Mouse (Mus musculus) left cerebral cortex, adult 11 months (tissue): ENCODE data around the gene Supt4a.

Experiments
- DNase-seq: peaks from one replicate; pipeline ENCODE4 v3.0.0; 2022; ENCODE audit warnings: low spot score

The Supt4a gene

DNA sequence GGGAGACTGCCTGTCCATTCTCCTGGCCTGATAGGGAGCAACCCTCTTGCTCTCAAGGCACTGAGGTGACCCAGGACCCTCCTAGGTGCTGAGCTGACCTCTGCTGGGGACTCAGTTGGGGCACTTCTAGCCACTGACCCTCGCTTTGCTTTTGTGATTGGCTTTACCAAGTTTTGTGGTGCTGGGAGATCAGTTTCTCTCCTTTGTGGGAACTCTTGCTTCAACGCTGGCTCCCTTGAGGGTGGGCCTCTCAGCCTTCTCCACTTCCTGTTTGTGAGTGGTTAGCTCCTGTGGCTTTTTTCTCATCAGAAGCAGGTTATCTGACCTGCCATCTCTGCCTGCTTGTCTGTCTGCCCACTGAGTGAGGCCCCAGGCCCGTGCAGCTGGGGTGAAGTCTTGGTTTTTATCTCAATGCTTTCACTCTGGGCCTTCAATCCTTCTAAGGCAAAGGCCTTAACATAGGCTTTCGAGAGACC, 14.2 kb downstream of the Supt4a start:
- no peak for DNase-seq

DNA sequence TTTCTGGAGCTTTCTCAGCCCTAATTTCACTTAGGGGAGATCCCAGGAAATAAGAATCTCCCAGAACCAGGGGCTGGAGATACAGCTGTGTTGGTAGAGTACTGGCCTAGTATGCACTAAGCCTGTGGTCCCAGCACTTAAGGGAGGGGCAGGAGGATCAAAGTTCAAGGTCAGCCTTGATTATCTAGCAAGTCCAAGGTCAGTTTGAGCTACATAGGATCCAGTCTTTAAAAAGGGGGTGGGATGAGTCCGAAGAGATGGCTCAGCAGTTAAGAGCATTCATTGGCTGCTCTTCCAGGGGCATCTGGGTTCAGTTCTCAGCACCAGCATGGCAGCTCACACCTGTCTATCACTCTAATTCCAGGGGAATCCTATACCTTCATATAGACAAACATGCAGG, 15.0 kb downstream of the Supt4a start:
- DNase-seq: no peak

DNA sequence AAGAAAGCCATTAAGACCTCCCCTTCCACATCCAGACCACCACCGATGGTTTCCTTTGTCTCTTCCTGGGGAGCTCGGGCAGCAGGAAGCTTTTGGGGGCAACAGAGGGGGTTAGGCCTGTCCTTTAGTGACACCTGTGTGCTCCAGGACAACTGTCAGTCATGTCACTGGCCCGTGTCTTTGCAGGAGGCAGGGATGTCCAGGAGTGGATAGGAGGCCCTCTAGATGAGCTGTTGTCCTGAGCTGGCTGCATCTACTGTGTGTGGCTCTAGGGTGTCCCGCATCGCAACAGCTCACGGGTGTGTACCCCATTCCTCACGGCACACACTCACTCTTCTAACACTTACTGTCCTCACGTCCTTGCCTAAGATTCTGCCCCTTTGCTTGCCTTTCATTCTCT, 15.9 kb downstream of the Supt4a start:
- no peak for DNase-seq

DNA sequence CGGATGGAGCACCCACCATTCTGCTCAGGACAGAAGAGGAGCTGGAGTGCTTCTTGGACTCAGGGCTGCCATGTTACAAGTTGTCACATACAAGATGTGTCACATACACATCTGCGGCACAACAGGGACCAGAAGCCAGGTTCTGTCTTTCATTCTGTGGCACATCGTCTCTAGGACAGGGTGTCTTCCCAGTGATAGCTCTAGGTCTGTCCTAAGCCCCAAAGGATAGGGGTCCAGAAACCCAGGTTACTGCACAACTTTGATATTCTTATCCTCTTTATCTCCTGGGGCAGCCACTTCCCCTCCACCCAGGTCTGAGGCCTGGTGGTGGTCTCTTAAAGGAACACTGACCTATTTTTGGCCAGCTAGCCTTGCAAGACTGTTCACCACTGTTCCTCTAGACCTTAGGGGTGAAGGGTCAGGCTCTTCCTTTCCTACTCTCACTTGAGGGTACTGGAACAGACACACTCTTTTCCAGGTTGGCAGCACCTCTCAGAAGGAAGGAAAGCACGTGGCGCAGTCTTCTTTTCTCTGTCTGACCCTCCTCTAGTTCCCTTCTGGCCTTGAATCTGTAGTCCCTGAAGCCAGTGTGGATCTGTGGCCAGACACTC, 16.6 kb downstream of the Supt4a start:
- no peak for DNase-seq

DNA sequence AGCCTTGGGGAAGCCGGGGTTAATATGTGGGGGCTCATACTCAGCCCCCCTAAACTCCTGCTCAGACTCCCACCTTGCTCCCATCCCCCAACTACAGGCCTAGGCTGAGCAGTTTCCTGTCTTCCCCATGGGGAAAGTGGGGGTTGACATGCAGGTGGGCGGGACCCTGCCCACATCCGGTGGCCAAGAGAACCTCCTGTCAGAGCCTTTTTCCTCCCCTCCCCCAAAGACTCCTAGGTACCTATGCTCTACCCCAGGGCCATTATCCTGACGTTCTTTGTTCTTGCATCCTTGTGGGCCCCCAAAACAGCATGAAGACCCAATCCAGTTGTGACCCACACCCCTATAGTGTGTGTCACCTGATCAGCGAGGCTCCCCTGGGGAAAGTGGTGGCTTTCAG, 17.3 kb downstream of the Supt4a start:
- no peak for DNase-seq

DNA sequence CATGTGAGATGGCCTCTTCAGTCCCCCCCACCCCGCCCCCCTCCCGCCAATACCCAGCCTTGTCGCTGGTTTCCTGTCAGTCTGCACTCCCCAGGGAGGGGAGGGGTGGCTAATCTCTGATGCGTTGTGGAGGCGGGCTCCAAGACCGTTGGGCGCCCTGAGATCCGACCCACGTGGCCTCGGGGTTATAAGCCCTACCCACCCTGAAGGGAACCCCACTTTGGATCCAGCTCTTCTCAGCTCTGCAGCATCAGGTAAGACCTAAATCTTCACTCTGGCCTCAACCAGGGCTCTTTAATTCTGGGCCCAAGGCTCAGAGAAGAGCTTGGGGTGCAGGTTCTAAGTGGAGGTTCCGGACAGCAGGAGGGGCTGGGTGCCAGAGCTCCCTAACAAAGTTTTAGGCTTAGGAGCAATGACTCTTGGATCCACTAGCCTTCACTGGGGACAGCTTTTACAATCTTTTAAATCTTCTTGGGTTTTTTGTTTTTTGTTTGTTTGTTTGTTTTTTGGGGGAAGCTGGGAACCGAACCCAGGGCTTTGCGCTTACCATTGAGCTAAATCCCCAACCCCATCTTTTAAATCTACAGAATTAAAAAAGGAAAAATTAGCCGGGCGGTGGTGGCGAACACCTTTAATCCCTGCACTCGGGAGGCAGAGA, 18.1 kb downstream of the Supt4a start:
- no peak for DNase-seq

DNA sequence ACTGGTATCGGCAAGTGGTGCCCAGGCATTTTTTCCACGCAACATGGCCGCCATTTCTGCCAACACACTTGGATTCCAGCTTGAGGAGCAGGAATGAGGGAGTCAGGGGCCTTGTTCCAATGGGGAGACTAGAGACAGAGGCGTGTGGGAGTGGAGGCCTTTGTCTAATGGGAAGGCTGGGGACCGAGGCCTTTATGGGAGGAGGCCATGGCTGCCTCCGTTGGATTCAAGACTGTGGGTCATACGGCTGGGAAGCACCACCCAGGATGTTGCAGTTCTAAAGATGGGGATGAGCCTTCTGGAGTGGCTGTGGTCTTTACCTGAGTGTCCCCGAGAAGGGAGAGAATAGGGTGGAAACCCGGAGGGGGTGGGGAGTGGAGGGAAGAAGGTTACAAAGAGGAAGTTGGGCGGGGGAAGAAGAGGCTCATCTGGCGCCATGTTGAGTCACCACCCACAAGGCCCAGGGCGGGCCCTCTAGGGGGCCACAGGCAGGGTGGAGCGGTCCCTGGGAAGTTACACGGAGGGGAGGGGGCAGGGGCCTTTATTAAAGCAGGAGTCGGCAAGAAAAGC, 19.0 kb downstream of the Supt4a start:
- no peak for DNase-seq

DNA sequence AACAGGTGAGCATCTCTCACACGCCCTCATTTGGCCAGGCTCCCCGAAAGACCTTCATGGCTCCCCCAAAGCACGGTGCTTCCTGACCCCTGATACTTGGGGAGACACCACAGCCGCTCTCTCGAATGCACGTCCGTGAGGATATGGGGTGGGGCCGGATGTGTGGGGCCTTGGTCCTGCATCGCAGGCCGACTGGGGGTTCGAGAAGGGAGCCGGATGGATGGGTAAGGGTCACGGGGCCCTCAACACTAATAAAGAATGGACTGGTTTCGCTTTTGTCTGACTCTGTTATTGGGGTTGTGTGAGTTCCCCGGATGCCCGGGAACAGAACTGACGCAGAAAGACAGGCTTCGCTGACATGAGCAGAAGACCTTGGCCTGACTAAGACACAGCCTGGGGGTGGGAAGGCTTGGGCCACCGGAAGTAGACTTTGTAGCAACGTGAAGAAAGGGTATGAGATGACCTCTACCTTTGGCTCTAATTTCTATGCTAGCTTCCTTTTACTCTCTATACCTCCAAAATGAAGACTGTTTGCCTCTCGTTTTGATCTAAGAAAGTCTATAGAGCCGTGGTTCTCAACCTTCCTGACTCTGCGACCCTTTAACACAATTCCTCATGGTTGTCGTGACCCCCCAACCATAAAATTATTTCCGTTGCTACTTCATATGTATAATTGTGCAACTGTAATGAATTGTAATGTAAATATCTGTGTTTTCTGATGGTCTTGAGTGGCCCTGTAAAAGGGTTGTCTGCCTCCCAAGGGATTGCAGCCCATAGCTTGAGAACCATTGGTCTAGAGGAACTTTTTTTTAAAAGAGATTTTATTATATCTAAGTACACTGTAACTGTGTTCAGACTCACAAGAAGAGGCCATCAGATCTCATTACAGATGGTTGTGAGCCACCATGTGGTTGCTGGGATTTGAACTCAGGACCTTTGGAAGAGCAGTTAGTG, 19.9 kb downstream of the Supt4a start:
- DNase-seq: no peak

DNA sequence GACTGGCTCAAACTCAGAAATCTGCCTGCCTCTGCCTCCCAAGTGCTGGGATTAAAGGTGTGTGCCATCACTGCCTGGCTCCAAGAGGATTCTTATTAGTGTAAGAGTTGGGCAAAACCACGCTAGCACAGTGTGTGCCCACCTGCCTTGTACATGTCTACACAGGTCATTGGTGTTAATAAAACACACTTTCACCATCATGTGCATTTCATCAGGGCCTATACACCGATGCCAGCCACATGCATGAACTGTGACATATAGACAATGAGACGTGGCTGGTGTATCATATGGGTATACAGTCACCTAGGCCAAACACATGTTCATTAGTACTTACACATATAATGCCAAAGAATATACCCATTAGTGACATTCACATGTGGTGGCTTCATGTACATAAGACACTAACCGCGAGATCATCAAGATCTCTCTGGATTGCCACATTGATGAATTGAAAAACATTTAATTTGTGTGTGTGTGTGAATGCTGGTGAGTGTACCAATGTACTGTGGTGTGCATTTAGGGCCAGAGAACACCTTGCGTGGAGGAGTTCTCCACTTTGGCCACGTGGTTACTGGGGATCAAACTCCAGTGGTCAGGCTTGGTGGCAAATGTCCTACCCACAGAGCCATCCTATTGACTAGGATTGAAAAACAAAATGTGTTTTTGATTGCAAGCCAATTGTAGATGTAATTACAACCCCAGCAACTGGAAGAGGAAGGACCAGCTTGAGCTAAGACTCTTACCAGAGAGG, 21.0 kb downstream of the Supt4a start:
- DNase-seq: no peak

DNA sequence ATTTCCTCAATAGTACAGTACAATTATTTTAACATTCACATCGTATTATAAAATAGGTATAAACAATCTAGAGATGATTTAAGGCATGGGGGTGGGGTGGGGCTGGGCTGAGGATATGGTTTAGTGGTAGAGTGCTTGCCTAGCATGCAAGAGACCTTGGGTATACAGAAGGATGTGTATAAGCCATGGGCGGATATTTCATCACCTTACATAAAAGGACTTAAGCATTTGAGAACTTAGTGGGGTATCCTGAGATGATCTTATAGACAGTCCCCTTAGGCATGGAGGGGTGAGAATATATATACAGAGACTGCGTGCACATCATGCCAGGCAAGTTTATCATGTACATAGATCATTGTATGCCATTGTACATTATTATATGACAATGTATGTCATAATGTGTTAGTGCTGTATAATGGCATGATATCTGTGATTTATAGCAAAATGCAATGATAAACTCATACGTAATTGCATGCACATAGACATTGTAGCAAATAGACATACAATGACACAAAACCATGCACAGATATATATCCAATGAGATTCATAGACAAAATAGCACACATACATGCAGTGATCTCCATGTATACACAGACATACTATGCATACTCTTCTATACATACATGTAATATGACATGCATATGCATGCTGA, 21.7 kb downstream of the Supt4a start:
- DNase-seq: no peak

DNA sequence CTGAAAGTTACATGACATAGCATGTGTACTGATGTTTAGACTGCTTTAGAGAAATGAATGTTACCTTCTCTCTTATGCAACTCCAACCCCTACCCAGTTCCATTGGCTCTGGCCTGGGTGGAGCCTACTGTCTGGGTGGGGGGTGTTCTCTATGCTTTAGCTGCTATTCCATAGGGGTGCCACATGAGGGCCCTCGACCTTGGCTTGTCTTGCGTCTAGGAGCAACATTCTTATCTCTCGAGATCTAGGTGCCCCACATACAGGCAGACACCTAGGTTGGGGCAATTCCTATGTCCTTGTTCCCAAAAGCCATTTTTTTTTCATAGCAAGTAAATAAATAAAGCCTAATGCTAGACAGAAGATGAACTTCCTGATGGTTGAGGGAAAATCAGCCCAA, 22.3 kb downstream of the Supt4a start:
- no peak for DNase-seq

DNA sequence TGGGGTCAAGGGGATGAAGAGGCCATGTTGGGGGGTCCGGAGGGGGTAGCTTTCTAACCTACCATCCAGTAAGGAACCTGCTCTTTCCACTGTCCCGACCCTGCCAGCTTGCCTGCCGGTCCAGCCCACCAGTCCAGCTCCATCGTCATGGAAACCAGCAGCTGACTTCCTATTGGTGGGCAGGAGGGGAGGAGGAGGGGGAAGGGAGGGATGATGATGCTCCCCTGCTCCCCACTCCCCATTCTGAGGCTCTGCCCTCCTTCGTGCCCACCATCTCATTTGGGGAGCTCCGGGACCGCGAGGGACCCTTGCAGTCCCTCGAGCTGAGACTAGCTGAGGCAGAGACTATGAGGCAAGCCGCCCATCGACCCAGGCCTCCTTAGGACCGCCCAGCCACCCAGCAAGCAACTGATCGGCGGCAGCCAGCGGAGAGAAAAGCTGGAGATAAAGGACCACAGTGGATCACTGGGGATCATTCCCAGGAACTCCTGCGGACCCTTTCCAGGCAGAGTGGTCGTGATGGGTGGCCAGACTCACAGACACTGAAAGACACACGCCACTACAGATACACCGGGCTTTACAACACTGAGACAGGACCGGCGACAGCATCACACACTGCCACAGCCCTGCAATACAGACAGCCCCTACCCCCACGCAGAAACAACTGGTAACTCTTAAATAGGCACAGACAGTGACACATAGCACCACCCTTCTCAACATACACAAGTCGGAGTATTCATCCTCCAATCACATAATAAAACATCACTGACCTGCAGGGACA, 23.1 kb downstream of the Supt4a start, which contains the start of gene Tspoap1:
Gene Tspoap1 (plus strand): TSS at position 241 of the 781 bp plus-strand sequence.
- DNase-seq: no peak

DNA sequence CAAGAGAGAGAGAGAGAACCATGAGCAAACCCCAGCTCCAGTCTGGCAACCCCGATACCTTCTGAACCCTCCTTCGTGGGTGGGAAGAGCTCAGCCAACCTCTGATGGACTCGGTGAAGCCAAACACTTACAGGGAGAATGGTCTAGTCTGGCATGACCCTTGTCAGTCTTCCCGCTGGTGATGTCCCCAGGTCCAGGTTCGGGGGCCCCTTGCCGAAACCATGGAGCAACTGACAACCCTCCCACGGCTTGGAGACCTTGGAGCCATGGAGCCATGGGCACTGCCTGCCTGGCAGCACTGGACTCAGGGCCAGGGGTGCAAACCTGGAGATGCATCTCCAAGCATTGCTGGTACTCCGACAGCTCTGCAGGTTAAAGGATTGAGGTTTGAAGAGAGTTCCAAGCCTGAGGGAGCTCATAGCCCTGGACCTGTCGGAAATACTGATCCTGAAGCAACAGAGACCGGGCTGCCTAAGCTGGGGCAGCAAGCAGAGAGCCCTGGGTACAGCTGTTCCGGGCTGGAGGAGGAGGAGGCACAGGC, 23.9 kb downstream of the Supt4a start:
- DNase-seq: no peak

DNA sequence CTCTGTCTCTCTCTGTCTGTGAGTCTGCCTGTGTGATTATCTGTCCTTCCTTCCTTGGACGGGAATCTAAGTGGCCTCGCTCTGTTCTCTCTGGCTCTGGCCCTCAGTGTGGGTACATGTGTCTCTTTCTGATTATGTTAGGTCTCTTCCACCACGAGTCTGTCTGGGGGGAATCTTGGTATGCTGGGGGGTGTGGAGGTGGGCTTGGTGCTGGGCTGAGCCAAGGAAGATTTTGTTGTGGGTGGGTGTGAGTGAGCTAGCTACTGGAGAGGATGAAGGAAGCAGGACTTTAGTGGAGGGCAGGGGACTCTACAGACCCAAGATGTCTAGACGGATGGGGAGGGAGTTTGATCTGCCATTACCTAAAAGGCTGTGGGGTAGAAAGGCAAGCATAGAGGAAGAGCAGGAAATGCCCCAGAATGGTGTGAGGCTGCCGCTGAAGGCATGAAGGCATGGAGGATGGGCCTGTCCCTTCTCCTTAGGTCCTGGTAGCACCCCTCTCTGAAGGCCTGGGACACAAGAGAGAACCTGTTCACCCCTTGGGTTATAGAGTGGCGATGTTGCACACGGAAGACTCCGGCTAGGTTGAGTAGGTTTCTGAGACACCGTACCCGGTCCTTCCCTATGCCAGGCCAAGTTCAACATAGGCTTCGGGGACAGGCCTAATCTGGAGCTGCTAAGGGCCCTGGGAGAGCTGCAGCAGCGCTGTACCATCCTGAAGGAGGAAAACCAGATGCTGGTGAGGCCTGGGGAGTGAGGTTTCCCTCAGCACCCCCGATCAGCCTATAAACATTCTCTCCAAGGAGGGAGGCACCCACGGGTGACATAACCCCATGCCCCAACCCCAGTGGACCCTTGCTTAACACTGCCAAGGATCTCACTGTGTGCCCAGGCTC, 24.7 kb downstream of the Supt4a start:
- no peak for DNase-seq

DNA sequence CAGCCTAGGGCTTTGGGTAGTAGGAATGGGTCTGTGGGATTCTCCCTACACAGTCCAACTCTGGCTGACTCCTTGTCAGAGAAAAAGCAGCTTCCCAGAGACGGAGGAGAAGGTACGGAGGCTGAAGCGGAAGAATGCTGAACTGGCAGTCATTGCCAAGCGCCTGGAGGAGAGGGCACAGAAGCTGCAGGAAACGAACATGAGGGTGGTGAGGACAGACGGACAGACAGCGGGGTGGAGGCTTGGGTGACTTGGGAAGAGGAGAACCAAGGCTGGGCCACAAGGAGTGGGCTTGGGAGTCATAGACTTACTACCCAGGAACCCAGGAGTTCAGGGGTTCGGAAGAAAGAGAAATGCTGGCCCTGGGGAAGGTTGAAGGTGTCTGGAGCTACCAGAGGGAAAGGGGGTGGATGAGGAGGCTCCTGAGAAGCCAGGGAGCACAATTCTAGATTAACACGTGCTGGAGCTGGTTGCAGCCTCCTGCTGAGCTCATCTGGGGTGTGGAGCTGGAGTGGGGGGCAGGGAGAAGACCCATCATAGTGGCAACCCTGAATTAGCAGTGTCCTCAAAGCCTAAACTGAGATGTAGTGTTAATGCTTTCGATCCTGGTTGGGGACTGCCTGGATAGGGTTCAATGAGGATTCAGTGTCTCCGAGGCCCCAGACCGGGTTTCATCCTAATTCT, 25.5 kb downstream of the Supt4a start:
- no peak for DNase-seq

DNA sequence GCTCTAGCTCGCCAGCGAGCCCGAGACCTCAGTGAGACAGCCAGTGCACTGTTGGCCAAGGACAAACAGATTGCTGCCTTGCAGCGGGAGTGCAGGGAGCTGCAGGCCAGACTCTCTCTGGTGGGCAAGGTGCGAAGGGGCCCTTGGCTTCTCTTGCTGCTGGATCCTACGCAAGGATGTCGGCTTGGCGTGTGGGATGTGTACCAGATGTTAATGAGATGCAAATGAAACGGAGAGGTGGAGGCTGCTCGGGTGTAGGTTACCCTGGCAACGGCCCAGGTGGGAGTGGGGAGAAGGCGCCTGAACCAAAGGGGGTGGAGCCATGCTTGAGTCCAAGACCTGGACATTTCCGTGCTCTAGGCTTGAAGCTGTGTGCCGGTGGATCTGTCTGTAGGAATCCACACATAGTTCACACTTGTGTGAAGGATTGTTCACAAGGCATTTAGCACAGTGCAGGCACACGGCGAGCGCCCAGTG, 26.2 kb downstream of the Supt4a start:
- DNase-seq: peak; percentile 79

DNA sequence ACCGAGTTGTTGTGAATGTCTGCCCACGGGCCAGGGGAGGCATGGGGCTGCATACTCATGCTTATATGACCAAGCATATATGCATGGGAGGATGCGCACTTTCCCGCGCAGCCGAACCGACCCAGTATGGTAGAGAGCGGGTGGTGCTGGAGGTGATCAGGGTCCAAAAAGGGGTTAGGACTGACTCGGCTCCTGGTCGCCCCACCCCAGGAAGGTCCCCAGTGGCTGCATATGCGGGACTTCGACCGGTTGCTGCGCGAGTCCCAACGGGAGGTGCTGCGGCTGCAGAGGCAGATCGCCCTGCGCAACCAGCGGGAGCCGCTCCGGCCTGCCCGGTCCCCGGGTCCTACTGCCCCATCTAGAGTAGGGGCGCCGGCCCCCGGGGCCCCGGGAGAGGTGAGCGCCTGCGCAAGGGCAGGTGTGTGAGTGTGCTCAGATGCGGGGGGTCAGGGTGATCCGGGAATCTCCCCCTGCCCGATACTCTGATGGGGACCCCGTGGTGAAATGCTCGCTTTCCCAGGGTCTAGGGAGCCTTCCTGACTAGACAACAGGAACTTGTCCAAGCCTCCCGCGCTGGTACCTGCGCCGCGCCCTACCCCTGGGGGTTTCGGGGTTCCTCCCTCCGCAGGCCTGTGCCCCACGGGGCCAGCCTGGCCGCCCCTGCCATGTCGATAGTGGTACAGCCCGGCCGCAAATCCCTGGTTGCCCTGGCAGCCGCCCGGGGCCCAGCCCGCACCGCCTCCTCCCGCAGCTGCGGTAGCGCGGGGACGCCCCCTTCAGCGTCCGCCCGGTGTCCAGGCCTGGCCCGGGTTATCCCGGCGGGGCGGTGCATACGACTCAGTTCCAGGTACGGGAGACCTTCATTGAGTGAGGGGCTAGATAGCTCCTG, 26.9 kb downstream of the Supt4a start:
- no peak for DNase-seq
